Mouse (Mus musculus) olfactory bulb, adult 2 months (tissue): ENCODE measurements around the gene Gapdh.

Experiments used
- CTCF ChIP-seq: fragments of 200-500 bp; IDR thresholded peaks from 2 replicates; pipeline ENCODE4 v1.5.1; 2012; ENCODE audit warnings: low read depth, mild to moderate bottlenecking, low read length, moderate library complexity; ENCODE audit not compliant: insufficient read depth
- POLR2A ChIP-seq: fragments of 200-500 bp; IDR thresholded peaks from 2 replicates; pipeline ENCODE4 v1.6.1; 2012; ENCODE audit warnings: mild to moderate bottlenecking, low read depth, low read length, moderate library complexity; ENCODE audit not compliant: insufficient read depth

DNA sequence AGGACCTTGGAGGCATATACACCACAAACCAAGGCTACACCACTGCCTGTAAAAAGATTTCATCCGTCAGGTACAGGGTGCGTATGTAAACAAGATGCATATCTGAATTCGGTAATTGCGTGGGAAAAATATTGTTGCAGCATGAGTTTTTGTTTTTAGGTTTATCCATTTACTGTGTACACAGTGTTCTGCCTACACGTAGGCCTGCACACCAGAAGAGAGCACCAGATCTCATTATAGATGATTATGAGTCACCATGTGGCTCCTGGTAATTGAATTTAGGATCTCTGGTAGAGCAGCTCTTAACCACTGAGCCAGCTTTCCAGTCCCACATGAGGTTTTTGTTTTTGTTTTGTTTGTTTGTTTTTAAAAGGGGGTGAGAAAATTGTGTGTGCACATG, 30.9 kb upstream of the Gapdh start:
- no peak for TF ChIP-seq POLR2A
- TF ChIP-seq CTCF, result no peak
